Mouse (Mus musculus): Measurements from ENCODE around the gene Brms1l.

DNA sequence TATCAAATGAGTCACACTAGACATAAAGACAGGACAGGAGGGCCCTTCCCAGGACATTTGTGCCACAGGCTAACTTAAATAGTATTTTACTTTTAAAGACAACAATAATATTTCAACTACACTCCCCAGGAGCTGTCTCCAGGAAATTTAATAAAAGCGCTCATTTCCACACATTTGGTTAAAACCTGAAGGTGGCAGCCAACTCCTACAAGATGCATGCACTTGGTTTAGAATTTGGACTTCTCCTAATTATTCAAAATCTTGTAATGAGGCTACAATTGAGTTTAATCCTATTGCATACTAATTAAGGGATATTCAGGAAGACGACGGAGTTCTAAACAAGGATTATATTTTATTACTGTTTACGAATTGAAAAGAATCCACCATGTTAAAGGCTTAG is 49.3 kb downstream of the Brms1l start:
- TF ChIP-seq CTCF (IDR thresholded peaks at IDR 0.05) (no peak), EP300 (IDR thresholded peaks at IDR 0.05; ENCODE audit: insufficient read depth, low read depth, low read length) (no peak), POLR2A (IDR thresholded peaks at IDR 0.05; ENCODE audit: insufficient read depth, low read depth, low read length) (no peak)

All from heart, adult 2 months (tissue).